In genomic region chr16:39037257-39037656, GRCm38 (mm10) we compare ENCODE assay signal across 25 mouse cellular contexts.
DNase-seq lines count a peak whose midpoint lies in the region; ATAC-seq and TF ChIP-seq lines count a peak whose summit lies in the region.
"Had no signal": no experiment of that assay in that cellular context is flagged by ENCODE, and none has a peak within 500 bp of the region (broad histone marks: within the 10 kb centered on the region; RNA-seq: fewer than 3 reads in every experiment).

No protein-coding gene starts in this region.

- H3K9me3 ChIP-seq in intestine, embryonic 15.5 days = no peaks in the 10 kb centered on the region
- H3K9me3 ChIP-seq in intestine, embryonic 16.5 days (ENCODE audit: control insufficient read depth, low read length) = no peaks in the 10 kb centered on the region
- no peaks in the 10 kb centered on the region for H3K9me3 ChIP-seq in stomach, embryonic 15.5 days
- H3K9me3 ChIP-seq: embryonic facial prominence, embryonic 13.5 days; forebrain, embryonic 12.5 days; forebrain, embryonic 15.5 days; heart, embryonic 12.5 days; heart, embryonic 15.5 days had no signal

- no peak for TF ChIP-seq CTCF in kidney, adult 2 months (conservative IDR thresholded peaks at IDR 0.05; ENCODE audit: insufficient read depth, insufficient read length, low read depth, low read length)

- no peak overlapping the region for H3K4me2 ChIP-seq in intestine, embryonic 15.5 days (replicated peaks)
- H3K4me2 ChIP-seq in intestine, embryonic 16.5 days (ENCODE audit: low read depth, low read length) = no peak overlapping the region
- no peak overlapping the region for H3K4me2 ChIP-seq in stomach, embryonic 15.5 days
- H3K4me2 ChIP-seq: embryonic facial prominence, embryonic 13.5 days; forebrain, embryonic 12.5 days; forebrain, embryonic 15.5 days; heart, embryonic 12.5 days; heart, embryonic 15.5 days; hindbrain, embryonic 14.5 days had no signal

- H3K9ac ChIP-seq in intestine, embryonic 15.5 days = no peak overlapping the region
- no peak overlapping the region for H3K9ac ChIP-seq in intestine, embryonic 16.5 days (ENCODE audit: low read depth, low read length)
- no peak overlapping the region for H3K9ac ChIP-seq in stomach, embryonic 15.5 days
- H3K9ac ChIP-seq: embryonic facial prominence, embryonic 13.5 days; forebrain, embryonic 12.5 days; forebrain, embryonic 15.5 days; heart, embryonic 12.5 days; heart, embryonic 15.5 days; hindbrain, embryonic 14.5 days had no signal

- no peak for TF ChIP-seq POLR2A in kidney, adult 2 months (IDR thresholded peaks at IDR 0.05; ENCODE audit: low read depth, low read length)

- no peak overlapping the region for H3K27ac ChIP-seq in intestine, embryonic 15.5 days
- no peak overlapping the region for H3K27ac ChIP-seq in intestine, embryonic 16.5 days (ENCODE audit: low read length)
- H3K27ac ChIP-seq in stomach, embryonic 15.5 days = peak overlapping the region; percentile 51; the same call in 1 of the 2 replicates
- no peak overlapping the region for H3K27ac ChIP-seq in kidney, adult 2 months (ENCODE audit: insufficient read depth, low read depth, low read length)
- H3K27ac ChIP-seq: embryonic facial prominence, embryonic 13.5 days; forebrain, embryonic 12.5 days; forebrain, embryonic 15.5 days; heart, embryonic 15.5 days; hindbrain, embryonic 14.5 days; hindbrain, postnatal 0 days had no signal

- H3K36me3 ChIP-seq in intestine, embryonic 15.5 days = no peaks in the 10 kb centered on the region
- no peaks in the 10 kb centered on the region for H3K36me3 ChIP-seq in intestine, embryonic 16.5 days (ENCODE audit: control insufficient read depth, insufficient read depth, low read length)
- H3K36me3 ChIP-seq in stomach, embryonic 15.5 days = no peaks in the 10 kb centered on the region
- H3K36me3 ChIP-seq in kidney, adult 2 months (ENCODE audit: control insufficient read depth, insufficient read depth, low read length) = no peaks in the 10 kb centered on the region
- H3K36me3 ChIP-seq: embryonic facial prominence, embryonic 13.5 days; forebrain, embryonic 12.5 days; forebrain, embryonic 15.5 days; heart, embryonic 12.5 days; heart, embryonic 15.5 days had no signal

- no peaks in the 10 kb centered on the region for H3K27me3 ChIP-seq in intestine, embryonic 15.5 days (replicated peaks)
- H3K27me3 ChIP-seq in intestine, embryonic 16.5 days (replicated peaks; ENCODE audit: control insufficient read depth, insufficient read depth, low read length) = no peaks in the 10 kb centered on the region
- no peaks in the 10 kb centered on the region for H3K27me3 ChIP-seq in stomach, embryonic 15.5 days (replicated peaks)
- H3K27me3 ChIP-seq in kidney, adult 2 months (replicated peaks; ENCODE audit: control insufficient read depth, insufficient read depth, low read length) = no peaks in the 10 kb centered on the region
- H3K27me3 ChIP-seq: embryonic facial prominence, embryonic 13.5 days; forebrain, embryonic 12.5 days; forebrain, embryonic 15.5 days; heart, embryonic 12.5 days; heart, embryonic 15.5 days had no signal

- peak; percentile 81 for ATAC-seq in intestine, embryonic 15.5 days
- ATAC-seq in intestine, embryonic 16.5 days = peak; percentile 71
- ATAC-seq in stomach, embryonic 15.5 days (ENCODE audit: insufficient read depth, low FRiP score, low read depth) = peak; percentile 79
- ATAC-seq: activated CD4-positive, CD25-positive, alpha-beta regulatory T cell, adult 4 months; CD4-positive, CD25-positive, alpha-beta regulatory T cell, adult 4 months; forebrain, embryonic 15.5 days; hindbrain, postnatal 0 days had no signal

- no peak for DNase-seq in embryo, embryonic 10.5 days (ENCODE audit: low spot score)
- DNase-seq in adrenal gland, adult 8-10 months = no peak
- DNase-seq in kidney, adult 2 months = no peak
- DNase-seq: adrenal gland, postnatal 10 days; adrenal gland, postnatal 36 days; cerebellum, adult 18-20 months; cerebellum, adult 9-10 months; cerebellum, postnatal 14 days; gastrocnemius, postnatal 25 days; heart, adult 18-20 months; heart, postnatal 10 days; heart, postnatal 36 days had no signal

- no peaks in the 10 kb centered on the region for H3K4me1 ChIP-seq in intestine, embryonic 15.5 days (replicated peaks)
- H3K4me1 ChIP-seq in intestine, embryonic 16.5 days (ENCODE audit: control insufficient read depth, insufficient read depth, low read length) = no peaks in the 10 kb centered on the region
- no peaks in the 10 kb centered on the region for H3K4me1 ChIP-seq in stomach, embryonic 15.5 days
- H3K4me1 ChIP-seq in kidney, adult 2 months (ENCODE audit: control insufficient read depth, insufficient read depth, low read length) = no peaks in the 10 kb centered on the region
- H3K4me1 ChIP-seq: embryonic facial prominence, embryonic 13.5 days; forebrain, embryonic 12.5 days; heart, embryonic 12.5 days; heart, embryonic 15.5 days had no signal

- no peak overlapping the region for H3K4me3 ChIP-seq in intestine, embryonic 15.5 days (replicated peaks)
- H3K4me3 ChIP-seq in intestine, embryonic 16.5 days (ENCODE audit: low read length) = no peak overlapping the region
- H3K4me3 ChIP-seq in stomach, embryonic 15.5 days (replicated peaks) = no peak overlapping the region
- H3K4me3 ChIP-seq in kidney, adult 2 months (ENCODE audit: insufficient read depth, low read depth, low read length) = no peak overlapping the region
- H3K4me3 ChIP-seq: embryonic facial prominence, embryonic 13.5 days; erythroblast, embryonic 14.5 days; forebrain, embryonic 12.5 days; forebrain, embryonic 15.5 days; heart, embryonic 12.5 days; heart, embryonic 15.5 days had no signal

- 44% methylated on average over 4 of the region's 4 CpGs for WGBS in intestine, embryonic 15.5 days
- 47% methylated on average over 4 of the region's 4 CpGs for WGBS in intestine, embryonic 16.5 days
- WGBS in stomach, embryonic 15.5 days = 37% methylated on average over 4 of the region's 4 CpGs
- WGBS in kidney, adult 2 months = 36% methylated on average over 4 of the region's 4 CpGs
